Mouse (Mus musculus): ENCODE data around the gene Fbxl15. TPM values are rescaled to one million over a fixed set of nuclear protein-coding genes. Genes with fewer than 3 reads are reported as not detected.

The Fbxl15 gene
- polyA plus RNA-seq, 1 experiment, result 37.1 TPM

GRCm38 (mm10) chr19:46375891-46376290 lies 47.9 kb downstream of the Fbxl15 start:
- TF ChIP-seq POLR2A (IDR thresholded peaks at IDR 0.05; ENCODE audit: borderline replicate concordance, extremely low read depth, insufficient read depth, insufficient read length, poor library complexity, severe bottlenecking) (no peak), CTCF (IDR thresholded peaks at IDR 0.05; ENCODE audit: borderline replicate concordance, extremely low read depth, insufficient read depth, insufficient read length) (no peak)
- DNase-seq (ENCODE audit: low read depth), result no peak

Other genes with a start within 250 kb of the Fbxl15 start
- gene Elovl3, start 196.3 kb upstream of the Fbxl15 start, polyA plus RNA-seq (2012; rRNA removed), result not detected in 2 replicates
- gene Pitx3, start 179.9 kb upstream of the Fbxl15 start, polyA plus RNA-seq (2012; rRNA removed), result 2.6 and 2.7 TPM in 2 replicates
- gene Gbf1, start 175.7 kb upstream of the Fbxl15 start, polyA plus RNA-seq (2012; rRNA removed), result 94.8 and 106 TPM in 2 replicates
- gene Nfkb2, start 23.9 kb upstream of the Fbxl15 start, polyA plus RNA-seq (2012; rRNA removed), result 3.9 and 4.3 TPM in 2 replicates
- gene Psd, start 1.0 kb upstream of the Fbxl15 start, polyA plus RNA-seq (2012; rRNA removed), result 292 and 297 TPM in 2 replicates
- gene Cuedc2, start 10.5 kb downstream of the Fbxl15 start, polyA plus RNA-seq (2012; rRNA removed), result 206 and 246 TPM in 2 replicates
- 16.1 and 18.2 TPM in 2 replicates for gene Mfsd13a, start 12.9 kb downstream of the Fbxl15 start, polyA plus RNA-seq (2012; rRNA removed)
- 2.1 TPM in 2 replicates for gene 2310034G01Rik, start 22.1 kb downstream of the Fbxl15 start, polyA plus RNA-seq (2012; rRNA removed)
- gene Actr1a, start 67.6 kb downstream of the Fbxl15 start, polyA plus RNA-seq (2012; rRNA removed), result 224 and 264 TPM in 2 replicates
- gene Sufu, start 68.7 kb downstream of the Fbxl15 start, polyA plus RNA-seq (2012; rRNA removed), result 21.8 and 26.0 TPM in 2 replicates
- gene Trim8, start 173.5 kb downstream of the Fbxl15 start, polyA plus RNA-seq (2012; rRNA removed), result 35.3 and 63.0 TPM in 2 replicates
- gene Arl3, start 245.0 kb downstream of the Fbxl15 start, polyA plus RNA-seq (2012; rRNA removed), result 169 and 180 TPM in 2 replicates
- 11.8 and 12.6 TPM in 2 replicates for gene Sfxn2, start 245.2 kb downstream of the Fbxl15 start, polyA plus RNA-seq (2012; rRNA removed)